Mouse (Mus musculus): ENCODE results near the gene Rbfox2.
"Not testable (repeated sequence)": the region's sequence is repeated elsewhere in the genome, so short reads cannot be mapped to it uniquely, and the experiment has no call there.

The Rbfox2 gene

GRCm38 (mm10) chr15:77306547-77307261 lies at the start of gene Rbfox2:
Gene Rbfox2 (minus strand): TSS chr15:77307004.
- peak; percentile 49 to 58 for DNase-seq

GRCm38 (mm10) chr15:77356248-77356810 lies 49.5 kb upstream of the Rbfox2 start:
- DNase-seq = no peak

GRCm38 (mm10) chr15:77354848-77355551 lies 48.2 kb upstream of the Rbfox2 start:
- no peak for DNase-seq

GRCm38 (mm10) chr15:77354496-77354847 lies 47.7 kb upstream of the Rbfox2 start:
- DNase-seq = no peak

GRCm38 (mm10) chr15:77353764-77354163 lies 47.0 kb upstream of the Rbfox2 start:
- no peak for DNase-seq

GRCm38 (mm10) chr15:77352863-77353262 lies 46.1 kb upstream of the Rbfox2 start:
- no peak for DNase-seq

- no peak for DNase-seq
These were observed 43.3 kb upstream of the Rbfox2 start for GRCm38 (mm10) chr15:77350117-77350516.

- no peak for DNase-seq
These were observed 41.3 kb upstream of the Rbfox2 start for GRCm38 (mm10) chr15:77348146-77348545.

GRCm38 (mm10) chr15:77344127-77345125 lies 37.6 kb upstream of the Rbfox2 start:
- no peak for DNase-seq

GRCm38 (mm10) chr15:77343527-77344091 lies 36.8 kb upstream of the Rbfox2 start:
- DNase-seq = peak; percentile 34 to 35

- no peak for DNase-seq
These were observed 36.2 kb upstream of the Rbfox2 start for GRCm38 (mm10) chr15:77342962-77343526.

- DNase-seq = no peak
These were observed 35.2 kb upstream of the Rbfox2 start for GRCm38 (mm10) chr15:77342005-77342404.

- DNase-seq = no peak
These were observed 33.8 kb upstream of the Rbfox2 start for GRCm38 (mm10) chr15:77340581-77340980.

GRCm38 (mm10) chr15:77338924-77339429 lies 32.2 kb upstream of the Rbfox2 start:
- no peak for DNase-seq

GRCm38 (mm10) chr15:77338451-77338850 lies 31.6 kb upstream of the Rbfox2 start:
- DNase-seq = no peak

- no peak for DNase-seq
These were observed 31.1 kb upstream of the Rbfox2 start for GRCm38 (mm10) chr15:77337926-77338325.

GRCm38 (mm10) chr15:77336968-77337341 lies 30.2 kb upstream of the Rbfox2 start:
- DNase-seq = no peak

GRCm38 (mm10) chr15:77336287-77336967 lies 29.6 kb upstream of the Rbfox2 start:
- peak; percentile 24 to 38 for DNase-seq

GRCm38 (mm10) chr15:77335185-77335584 lies 28.4 kb upstream of the Rbfox2 start:
- not testable (repeated sequence) for DNase-seq

GRCm38 (mm10) chr15:77332272-77332991 lies 25.6 kb upstream of the Rbfox2 start:
- DNase-seq = no peak

GRCm38 (mm10) chr15:77331444-77331843 lies 24.6 kb upstream of the Rbfox2 start:
- no peak for DNase-seq
